Mouse (Mus musculus) ES-E14 (cell line): ENCODE measurements around the gene Hist1h2bk. TPM values are rescaled to one million over a fixed set of nuclear protein-coding genes. Genes with fewer than 3 reads are reported as not detected.

Experiments used
- DNase-seq: peaks from one replicate; pipeline ENCODE4 v3.0.0-alpha.2; 2013; ENCODE audit warnings: low read depth, low spot score
- H3K27ac ChIP-seq: 2 replicates; pipeline ENCODE4 v1.5.1; 2012; ENCODE audit warnings: low read depth, mild to moderate bottlenecking, low read length, moderate library complexity, mixed read lengths; ENCODE audit not compliant: poor library complexity, insufficient read depth, severe bottlenecking
- H3K36me3 ChIP-seq: 2 replicates; pipeline ENCODE4 v1.6.1; 2012; ENCODE audit warnings: mild to moderate bottlenecking, low read length, moderate library complexity, mixed read lengths; ENCODE audit not compliant: control insufficient read depth, poor library complexity, insufficient read depth, severe bottlenecking
- H3K4me1 ChIP-seq, 2 experiments: fragments of 150-350 bp in 1 of 2; sonication (generic) in 1 of 2; 2 replicates each; pipeline ENCODE4 v1.6.1; 2012; ENCODE audit warnings: low read length in 2 of 2, mild to moderate bottlenecking in 1 of 2, mixed read lengths in 1 of 2; ENCODE audit not compliant: control insufficient read depth in 2 of 2, insufficient read depth in 2 of 2, poor library complexity in 1 of 2
- H3K4me3 ChIP-seq, 2 experiments: fragments of 150-350 bp in 1 of 2; sonication (generic) in 1 of 2; 2 replicates each; pipeline ENCODE4 v1.5.1; 2012; ENCODE audit warnings: low read length in 2 of 2, low read depth in 1 of 2, mild to moderate bottlenecking in 1 of 2, mixed read lengths in 1 of 2; ENCODE audit not compliant: insufficient read depth in 1 of 2, poor library complexity in 1 of 2, severe bottlenecking in 1 of 2
- H3K9ac ChIP-seq: 2 replicates; pipeline ENCODE4 v1.6.1; 2012; ENCODE audit warnings: low read depth, mild to moderate bottlenecking, low read length, mixed read lengths; ENCODE audit not compliant: poor library complexity, insufficient read depth, severe bottlenecking
- H3K9me3 ChIP-seq: fragments of 150-350 bp; sonication (generic); 2 replicates; pipeline ENCODE4 v1.6.1; 2012; ENCODE audit warnings: low read depth, mild to moderate bottlenecking, low read length; ENCODE audit not compliant: control insufficient read depth, insufficient read depth
- CHD2 ChIP-seq: IDR thresholded peaks from 2 replicates; pipeline ENCODE4 v1.6.1; 2014; ENCODE audit warnings: mild to moderate bottlenecking, low read depth, low read length, inconsistent platforms
- HCFC1 ChIP-seq: IDR thresholded peaks from 2 replicates; pipeline ENCODE4 v1.6.1; 2012; ENCODE audit warnings: low read length, inconsistent platforms, borderline replicate concordance; ENCODE audit not compliant: insufficient read depth
- MAFK ChIP-seq: IDR thresholded peaks from 2 replicates; pipeline ENCODE4 v1.6.1; 2014; ENCODE audit warnings: mild to moderate bottlenecking, low read depth, low read length, inconsistent platforms; ENCODE audit not compliant: insufficient read depth
- ZC3H11A ChIP-seq: IDR thresholded peaks from 2 replicates; pipeline ENCODE4 v1.6.1; 2012; ENCODE audit warnings: low read depth, mild to moderate bottlenecking, inconsistent platforms, low read length, borderline replicate concordance
- ZNF384 ChIP-seq: IDR thresholded peaks from 2 replicates; pipeline ENCODE4 v1.6.1; 2012; ENCODE audit warnings: low read depth, low read length, inconsistent platforms
- in situ Hi-C, 2 experiments: fragments of 600-800 bp; cut with MboI; formaldehyde crosslinking; loops; one replicate each; pipeline ENCODE4 v1.15.1; 2025; ENCODE audit warnings: low sequenced_read_pairs in 2 of 2, inconsistent platforms in 1 of 2; ENCODE audit not compliant: unreplicated experiment in 2 of 2
- total RNA-seq: library from RNA; depleted of rRNA; stranded (reverse); fragments of 300-350 nt; gene quantifications from 2 replicates; pipeline ENCODE4 v1.2.3, GENCODE M21; 2012

The Hist1h2bk gene
- total RNA-seq, 1 experiment = 1,966 TPM

- Histone ChIP-seq H3K4me1 (no peaks in the 10 kb centered on the region), H3K9ac (no peak overlapping the region), H3K36me3 (no peaks in the 10 kb centered on the region), H3K9me3 (no peaks in the 10 kb centered on the region), H3K27ac (no peak overlapping the region; the same call in 1 of the 2 replicates), H3K4me3 (peak overlapping the region in 1 of 2 experiments; percentile 4; a peak in 2 of 4 replicates)
- in situ Hi-C loops = loop anchor here (10.0 to 25.0 kb wide), 7 partner anchors 313 to 1712 kb away; partner anchors contain the start of genes Abt1 (in 1 of the 2), Hist1h1a (in 1 of the 2), Hist1h1d (in 1 of the 2) and Hist1h1t (in 1 of the 2)
- peak; percentile 69 for DNase-seq
- no peak for TF ChIP-seq ZC3H11A
Observed at GRCm38 (mm10) chr13:22049737-22050440, 14.2 kb downstream of the Hist1h2bk start.

GRCm38 (mm10) chr13:22050591-22051522 is 15.2 kb downstream of the Hist1h2bk start:
- Histone ChIP-seq H3K27ac (no peak overlapping the region), H3K4me1 (no peaks in the 10 kb centered on the region), H3K4me3 (peak overlapping the region; percentile 64 to 83), H3K36me3 (no peaks in the 10 kb centered on the region), H3K9ac (peak overlapping the region; percentile 70), H3K9me3 (no peaks in the 10 kb centered on the region)
- TF ChIP-seq MAFK = peak; percentile 59; the same call in 1 of the 2 replicates
- peak; percentile 62; the same call in 1 of the 2 replicates for TF ChIP-seq HCFC1
- TF ChIP-seq CHD2 = no peak; the same call in 1 of the 2 replicates
- in situ Hi-C loops = loop anchor here in 1 of 2 experiments (10.0 kb wide), 1 partner anchor 1354 kb away; no protein-coding TSS in a partner anchor
- peak; percentile 94 for DNase-seq

- no peak overlapping the region for H3K9ac ChIP-seq
Observed at GRCm38 (mm10) chr13:22051523-22051859, 15.8 kb downstream of the Hist1h2bk start.

GRCm38 (mm10) chr13:22053754-22054153 is 18.1 kb downstream of the Hist1h2bk start:
- in situ Hi-C loops = loop anchor here in 1 of 2 experiments (10.0 kb wide), 1 partner anchor 1351 kb away; no protein-coding TSS in a partner anchor
- no peak overlapping the region for H3K27ac ChIP-seq
- H3K4me3 ChIP-seq = no peak overlapping the region
- no peak overlapping the region for H3K9ac ChIP-seq
- no peak for DNase-seq
- no peaks in the 10 kb centered on the region for H3K4me1 ChIP-seq
- no peaks in the 10 kb centered on the region for H3K9me3 ChIP-seq
- no peak for TF ChIP-seq CHD2
- TF ChIP-seq MAFK = no peak
- no peak for TF ChIP-seq HCFC1
- no peaks in the 10 kb centered on the region for H3K36me3 ChIP-seq

More at GRCm38 (mm10) chr13:22051523-22051859, 15.8 kb downstream of the Hist1h2bk start:
- Histone ChIP-seq H3K27ac (no peak overlapping the region), H3K36me3 (no peaks in the 10 kb centered on the region), H3K9me3 (no peaks in the 10 kb centered on the region), H3K4me3 (peak overlapping the region in 1 of 2 experiments; percentile 83; a peak in 3 of 4 replicates), H3K4me1 (no peaks in the 10 kb centered on the region)
- DNase-seq = no peak
- TF ChIP-seq HCFC1 (no peak), MAFK (no peak), ZNF384 (no peak), CHD2 (no peak), ZC3H11A (no peak)
- in situ Hi-C loops = loop anchor here in 1 of 2 experiments (10.0 kb wide), 1 partner anchor 1353 kb away; no protein-coding TSS in a partner anchor
